In the genomic region with DNA sequence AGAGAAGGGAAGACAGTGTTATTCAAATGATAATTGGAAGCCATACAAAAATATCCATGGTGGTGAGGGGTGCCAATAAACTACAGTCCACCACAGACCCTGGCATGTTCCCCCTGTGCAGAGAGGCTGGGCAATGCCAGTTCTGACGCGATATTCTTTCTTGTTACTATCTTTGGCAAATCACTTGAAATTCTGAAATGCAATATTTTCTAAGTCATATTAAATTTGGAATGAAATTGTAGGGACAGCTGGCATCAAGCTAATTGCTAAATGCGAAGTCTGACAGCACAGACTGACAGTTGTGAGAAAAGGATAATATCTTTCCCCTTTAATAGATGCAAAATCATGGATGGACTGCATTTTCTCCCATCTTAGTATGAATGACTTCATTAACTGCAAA, we compare ENCODE assay signal across 26 mouse cellular contexts.
A peak's percentile ranks its signal among the peaks of the same experiment; 100 is the strongest.
DNase-seq lines count a peak whose midpoint lies in the region; ATAC-seq and TF ChIP-seq lines count a peak whose summit lies in the region.
"Had no signal": no experiment of that assay in that cellular context is flagged by ENCODE, and none has a peak within 500 bp of the region (broad histone marks: within the 10 kb centered on the region; RNA-seq: fewer than 3 reads in every experiment).

No protein-coding gene starts in this region.

- H3K9ac ChIP-seq in forebrain, embryonic 13.5 days = no peak overlapping the region
- no peak overlapping the region for H3K9ac ChIP-seq in forebrain, embryonic 16.5 days (replicated peaks; ENCODE audit: low read depth, low read length)
- no peak overlapping the region for H3K9ac ChIP-seq in liver, postnatal 0 days (replicated peaks)
- H3K9ac ChIP-seq: hindbrain, embryonic 13.5 days; liver, embryonic 12.5 days; midbrain, embryonic 13.5 days had no signal

- H3K27me3 ChIP-seq in forebrain, embryonic 13.5 days = no peaks in the 10 kb centered on the region
- no peaks in the 10 kb centered on the region for H3K27me3 ChIP-seq in forebrain, embryonic 10.5 days (ENCODE audit: poor library complexity, severe bottlenecking)
- no peaks in the 10 kb centered on the region for H3K27me3 ChIP-seq in forebrain, embryonic 16.5 days (replicated peaks; ENCODE audit: control insufficient read depth, insufficient read depth, low read length)
- H3K27me3 ChIP-seq in liver, postnatal 0 days (ENCODE audit: insufficient read depth, low read length) = no peaks in the 10 kb centered on the region
- H3K27me3 ChIP-seq: hindbrain, embryonic 13.5 days; liver, embryonic 12.5 days; midbrain, embryonic 13.5 days had no signal

- H3K4me3 ChIP-seq in forebrain, embryonic 13.5 days = no peak overlapping the region
- H3K4me3 ChIP-seq in forebrain, embryonic 10.5 days = no peak overlapping the region
- no peak overlapping the region for H3K4me3 ChIP-seq in forebrain, embryonic 16.5 days (replicated peaks; ENCODE audit: low read length)
- no peak overlapping the region for H3K4me3 ChIP-seq in liver, postnatal 0 days (ENCODE audit: low read depth, low read length)
- H3K4me3 ChIP-seq: hindbrain, embryonic 13.5 days; liver, embryonic 12.5 days; midbrain, embryonic 13.5 days had no signal

- no peak for TF ChIP-seq EP300 in liver, postnatal 0 days (IDR thresholded peaks at IDR 0.05; ENCODE audit: low read depth)

- DNase-seq in forebrain, embryonic 10.5 days (ENCODE audit: extremely low spot score, low spot score) = no peak
- DNase-seq in brain, embryonic 14.5 days (ENCODE audit: low read depth) = peak; percentile 80
- peak; percentile 13 to 26 for DNase-seq in layer of hippocampus, postnatal 10 days (ENCODE audit: low spot score in 2 of 2)
- DNase-seq in urinary bladder, adult 18-20 months (ENCODE audit: low spot score in 2 of 2) = no peak
- DNase-seq in liver, postnatal 0 days = no peak
- no peak for DNase-seq in gastrocnemius, postnatal 25 days
- DNase-seq: adrenal gland, adult 2 months; adrenal gland, postnatal 36 days; B cell, adult 2 months; gastrocnemius, postnatal 36 days; heart, adult 18-20 months; heart, postnatal 36 days; kidney, adult 9 months; kidney, postnatal 14 days; left cerebral cortex, postnatal 4 days; lung, adult 18-20 months; lung, postnatal 10 days had no signal

- no peak for TF ChIP-seq POLR2A in brain, embryonic 14.5 days (IDR thresholded peaks at IDR 0.05; ENCODE audit: borderline replicate concordance, extremely low read depth, insufficient read depth, insufficient read length, poor library complexity, severe bottlenecking)

- 83% methylated on average over 3 of the region's 3 CpGs for whole genome bisulfite sequencing in forebrain, embryonic 13.5 days
- WGBS in forebrain, embryonic 10.5 days = 94% methylated on average over 3 of the region's 3 CpGs
- WGBS in forebrain, embryonic 16.5 days = 47% methylated on average over 3 of the region's 3 CpGs
- 79% methylated on average over 3 of the region's 3 CpGs for WGBS in liver, postnatal 0 days (ENCODE audit: insufficient replicate concordance)

- H3K4me1 ChIP-seq in forebrain, embryonic 13.5 days = 0 out of 2 replicates have a peak, but pooled peaks cover 3% of the 10 kb centered on the region
- H3K4me1 ChIP-seq in forebrain, embryonic 10.5 days = no peaks in the 10 kb centered on the region
- peaks cover 16% of the 10 kb centered on the region for H3K4me1 ChIP-seq in forebrain, embryonic 16.5 days (replicated peaks; ENCODE audit: control insufficient read depth, insufficient read depth, low read length)
- no peaks in the 10 kb centered on the region for H3K4me1 ChIP-seq in liver, postnatal 0 days (ENCODE audit: insufficient read depth)
- H3K4me1 ChIP-seq: hindbrain, embryonic 13.5 days; liver, embryonic 12.5 days; midbrain, embryonic 13.5 days had no signal

- TF ChIP-seq CTCF in brain, embryonic 14.5 days (IDR thresholded peaks at IDR 0.05; ENCODE audit: borderline replicate concordance, extremely low read depth, insufficient read depth, insufficient read length) = no peak
- TF ChIP-seq CTCF in liver, postnatal 0 days (IDR thresholded peaks at IDR 0.05; ENCODE audit: low read depth) = no peak

- H3K9me3 ChIP-seq in forebrain, embryonic 13.5 days (replicated peaks) = no peaks in the 10 kb centered on the region
- no peaks in the 10 kb centered on the region for H3K9me3 ChIP-seq in forebrain, embryonic 10.5 days
- H3K9me3 ChIP-seq in forebrain, embryonic 16.5 days (ENCODE audit: control insufficient read depth, low read length) = no peaks in the 10 kb centered on the region
- no peaks in the 10 kb centered on the region for H3K9me3 ChIP-seq in liver, postnatal 0 days (ENCODE audit: low read length)
- H3K9me3 ChIP-seq: hindbrain, embryonic 13.5 days; liver, embryonic 12.5 days; midbrain, embryonic 13.5 days had no signal

- no peaks in the 10 kb centered on the region for H3K36me3 ChIP-seq in forebrain, embryonic 13.5 days (ENCODE audit: poor library complexity, severe bottlenecking)
- H3K36me3 ChIP-seq in forebrain, embryonic 10.5 days (replicated peaks) = no peaks in the 10 kb centered on the region
- H3K36me3 ChIP-seq in forebrain, embryonic 16.5 days (ENCODE audit: control insufficient read depth, insufficient read depth) = no peaks in the 10 kb centered on the region
- no peaks in the 10 kb centered on the region for H3K36me3 ChIP-seq in liver, postnatal 0 days (replicated peaks; ENCODE audit: insufficient read depth, low read length)
- H3K36me3 ChIP-seq: hindbrain, embryonic 13.5 days; liver, embryonic 12.5 days; midbrain, embryonic 13.5 days had no signal

- no peak overlapping the region for H3K4me2 ChIP-seq in forebrain, embryonic 13.5 days
- H3K4me2 ChIP-seq in forebrain, embryonic 16.5 days (ENCODE audit: low read length) = no peak overlapping the region
- H3K4me2 ChIP-seq in liver, postnatal 0 days (ENCODE audit: low read depth, low read length) = no peak overlapping the region
- H3K4me2 ChIP-seq: heart, embryonic 11.5 days; hindbrain, embryonic 13.5 days; liver, embryonic 12.5 days; midbrain, embryonic 13.5 days had no signal

- ATAC-seq in forebrain, embryonic 13.5 days = peak; percentile 84; the same call in 1 of the 2 replicates
- peak; percentile 88 for ATAC-seq in forebrain, embryonic 16.5 days
- ATAC-seq in liver, postnatal 0 days = no peak
- ATAC-seq: activated CD4-positive, CD25-positive, alpha-beta regulatory T cell, adult 4 months; intestine, postnatal 0 days; liver, embryonic 12.5 days; midbrain, embryonic 13.5 days had no signal

- H3K27ac ChIP-seq in forebrain, embryonic 13.5 days = no peak overlapping the region
- H3K27ac ChIP-seq in forebrain, embryonic 10.5 days = no peak overlapping the region
- H3K27ac ChIP-seq in forebrain, embryonic 16.5 days (ENCODE audit: low read length) = peak overlapping the region; percentile 61
- no peak overlapping the region for H3K27ac ChIP-seq in liver, postnatal 0 days (ENCODE audit: low read depth)
- H3K27ac ChIP-seq: hindbrain, embryonic 13.5 days; liver, embryonic 12.5 days; macrophage; midbrain, embryonic 13.5 days had no signal

Comparison
In these comparisons a context has a peak if more than half of its experiments do, and no peak if none do; other contexts are left out.
1. DNase-seq: peak in brain, embryonic 14.5 days (single experiment) and layer of hippocampus, postnatal 10 days (2 of 2); none in forebrain, embryonic 10.5 days (single experiment), urinary bladder, adult 18-20 months (0 of 2), liver, postnatal 0 days (single experiment) and gastrocnemius, postnatal 25 days (single experiment).